Mouse (Mus musculus): ENCODE measurements at regions not wholly inside any gene's neighbourhood (a gene's known extent, or its start where the extent isn't known, plus 50 kb on each side); places are given as distances from the start of the nearest gene placed in this dataset.

DNA sequence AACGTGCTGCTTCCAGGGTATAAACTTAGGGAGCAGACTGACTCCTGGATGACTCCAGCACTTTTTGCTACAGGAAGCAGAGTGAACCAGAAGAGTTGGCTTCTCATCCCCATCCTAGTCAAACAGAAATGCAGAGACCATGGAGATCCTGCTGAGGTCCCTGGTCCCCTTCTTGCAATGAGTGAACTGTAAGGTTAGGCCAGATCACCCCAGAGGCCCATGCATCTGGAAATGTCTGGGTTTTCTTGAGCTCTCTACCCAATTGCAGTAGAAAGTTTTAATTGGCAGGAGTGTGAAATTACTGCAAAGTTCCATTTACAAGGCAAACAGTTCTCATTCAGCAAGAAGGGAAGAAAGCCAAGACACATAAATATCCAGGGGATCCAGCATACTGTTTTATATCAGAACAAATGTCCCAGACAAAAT, 101.8 kb downstream of the Kctd12 start:
- DNase-seq: no peak

DNA sequence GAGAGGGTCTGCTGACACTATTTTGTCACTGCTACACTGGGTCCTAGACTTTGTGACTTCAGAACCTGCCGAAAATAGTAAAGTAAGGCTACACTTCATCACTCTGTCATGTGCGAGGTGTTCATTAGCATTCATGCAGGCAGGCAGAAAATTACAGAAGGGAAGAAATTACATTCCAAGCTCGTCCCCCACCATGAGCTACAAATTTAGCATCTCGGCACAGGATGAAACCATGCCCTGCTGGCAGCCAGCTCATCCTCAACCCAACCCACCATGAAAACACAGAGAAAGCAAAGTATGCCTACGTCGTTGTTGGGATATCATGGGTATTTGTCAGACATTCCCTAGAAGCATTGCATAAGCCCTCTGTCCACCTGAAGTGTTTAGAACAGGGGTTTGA, 103.9 kb downstream of the Kctd12 start:
- no peak for DNase-seq

DNA sequence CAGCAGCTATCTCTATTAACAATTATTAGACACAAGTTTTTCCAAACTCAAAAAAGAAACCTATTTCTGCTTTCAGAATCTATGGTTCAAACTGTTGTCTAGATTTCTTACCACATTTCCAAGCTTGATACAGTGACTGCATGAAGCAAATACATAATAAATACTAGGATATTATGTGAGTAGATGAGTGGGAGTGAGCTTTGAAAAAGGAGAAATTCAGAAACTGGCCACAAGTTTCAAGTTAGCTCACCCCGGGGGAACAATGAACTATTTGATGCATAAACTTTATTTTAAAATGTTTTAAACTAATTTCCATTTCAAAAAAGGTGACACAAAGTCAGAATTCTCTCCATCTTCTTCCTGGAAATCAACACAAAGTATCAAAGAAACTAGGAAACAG, 114.3 kb downstream of the Kctd12 start:
- no peak for DNase-seq

DNA sequence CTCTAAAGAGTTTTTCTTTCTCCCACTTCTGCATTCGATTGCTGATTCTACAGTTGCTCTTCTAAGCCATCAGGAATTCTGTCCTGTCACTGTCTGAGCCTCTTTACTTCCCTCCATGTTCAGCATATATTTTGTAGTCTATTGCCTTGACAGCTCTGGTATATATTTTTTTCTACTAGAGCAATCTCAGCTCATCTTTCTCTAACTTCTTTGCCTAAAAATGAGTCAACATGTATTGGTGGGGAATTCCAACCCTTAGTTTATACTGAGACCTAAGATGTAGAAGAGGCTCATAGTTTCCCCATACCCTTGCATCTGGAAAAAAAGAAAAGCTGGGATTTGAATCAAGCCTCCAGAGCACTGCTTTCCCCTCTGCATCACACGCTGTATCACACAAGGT, 114.7 kb downstream of the Kctd12 start:
- no peak for DNase-seq

DNA sequence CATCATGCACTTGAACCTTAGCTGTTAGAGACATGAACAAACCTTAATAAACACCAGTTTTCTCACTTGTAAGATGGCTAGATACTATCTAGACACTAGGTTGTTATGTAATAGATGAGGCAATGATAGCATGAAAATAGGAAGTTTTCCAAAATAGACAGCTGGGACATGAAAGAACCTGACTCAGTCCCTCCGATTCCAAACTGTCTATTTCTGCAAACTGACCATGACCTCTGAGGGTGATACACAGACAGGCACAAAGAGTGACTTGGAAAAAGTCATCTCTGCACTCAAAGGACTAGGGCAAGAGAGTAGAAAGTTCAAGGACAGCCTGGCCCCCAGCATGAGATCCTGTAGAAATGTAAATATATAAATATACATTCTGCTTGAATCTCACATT, 115.9 kb downstream of the Kctd12 start:
- no peak for DNase-seq

DNA sequence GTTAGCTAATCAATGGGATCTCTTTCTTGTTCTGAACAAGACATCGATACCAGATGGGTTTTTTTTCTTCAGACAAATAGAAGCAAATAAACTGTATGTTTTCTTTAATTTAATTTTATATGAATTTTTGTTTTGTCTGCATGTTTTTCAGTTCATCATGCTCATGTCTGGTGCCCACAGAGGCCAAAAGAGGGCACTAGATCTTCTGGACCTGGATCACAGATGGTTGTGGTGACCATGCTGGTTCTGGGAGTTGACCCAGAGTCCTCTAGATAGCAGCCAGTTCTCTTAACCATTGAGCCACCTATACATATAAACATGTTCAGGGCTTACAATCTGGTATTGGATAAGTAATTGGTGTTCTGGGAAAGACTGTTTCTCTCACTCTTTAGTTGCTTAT, 120.7 kb downstream of the Kctd12 start:
- no peak for DNase-seq

DNA sequence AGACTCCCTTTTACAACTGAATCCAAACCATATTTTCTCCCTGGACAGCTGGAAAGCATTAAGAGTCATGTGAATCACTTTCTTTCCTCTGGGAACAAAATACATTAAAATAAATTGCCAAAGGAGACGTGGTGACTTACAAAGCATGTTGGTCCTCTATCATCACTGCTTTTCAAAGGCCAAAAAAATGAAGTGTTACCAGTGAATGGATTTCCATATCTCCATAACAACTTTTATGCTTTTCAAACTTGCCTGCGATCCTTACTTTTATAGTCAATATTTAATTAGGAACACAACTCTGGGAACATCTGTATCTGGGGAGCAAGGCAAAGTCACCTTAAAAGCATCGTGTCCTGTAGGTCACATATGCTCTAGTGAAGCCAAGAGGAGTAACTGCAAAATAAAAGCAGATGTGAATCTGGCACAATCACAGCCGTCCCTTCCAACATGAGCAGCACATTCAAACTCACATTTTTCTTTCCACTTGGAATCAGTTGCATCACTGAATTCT, 123.0 kb downstream of the Kctd12 start:
- DNase-seq: no peak

DNA sequence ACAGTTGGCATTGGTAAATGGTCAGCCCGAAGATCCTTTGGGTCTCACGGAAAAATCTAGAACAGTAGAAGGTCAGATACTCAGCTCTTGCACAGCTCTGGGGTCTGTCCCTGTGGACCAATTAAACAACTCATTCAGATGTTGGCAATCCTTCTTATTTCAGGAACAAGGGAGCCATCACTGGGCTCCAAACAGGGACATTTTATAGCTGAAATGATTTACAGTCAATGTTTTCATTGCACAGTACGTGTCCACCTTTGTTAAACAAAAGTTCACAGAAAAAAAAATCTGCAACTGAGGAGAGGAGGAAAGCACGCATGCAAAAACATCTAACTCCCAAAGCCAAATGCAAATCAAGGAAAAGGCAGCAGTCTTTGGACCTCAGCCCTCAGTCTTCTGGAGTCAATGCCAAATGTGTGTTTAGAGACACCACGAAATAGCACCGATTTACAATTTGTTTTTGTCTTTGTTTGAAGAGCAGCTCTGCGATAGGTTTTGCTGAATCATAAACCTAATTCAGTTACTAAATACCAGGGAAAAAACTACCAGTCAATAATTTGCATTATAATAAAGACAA, 127.1 kb downstream of the Kctd12 start:
- no peak for DNase-seq

DNA sequence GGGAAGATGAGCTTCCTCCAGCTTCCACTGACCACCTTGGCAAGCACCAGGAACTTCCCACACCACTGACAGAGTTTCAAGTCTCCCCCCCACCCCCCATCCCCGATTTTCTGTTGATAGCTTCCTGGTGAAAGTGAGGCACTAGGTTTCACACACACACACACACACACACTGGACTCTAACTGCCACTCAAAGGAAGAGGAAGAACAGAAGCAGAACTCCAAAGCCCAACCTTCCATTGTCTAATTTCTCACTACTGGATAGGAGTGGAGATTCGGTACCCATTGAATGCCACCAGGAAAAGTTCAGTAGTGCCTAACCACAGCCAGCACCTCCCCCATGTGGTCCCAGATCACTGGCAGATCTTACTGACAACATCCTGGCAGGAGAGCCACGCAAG, 138.7 kb downstream of the Kctd12 start:
- DNase-seq: no peak

DNA sequence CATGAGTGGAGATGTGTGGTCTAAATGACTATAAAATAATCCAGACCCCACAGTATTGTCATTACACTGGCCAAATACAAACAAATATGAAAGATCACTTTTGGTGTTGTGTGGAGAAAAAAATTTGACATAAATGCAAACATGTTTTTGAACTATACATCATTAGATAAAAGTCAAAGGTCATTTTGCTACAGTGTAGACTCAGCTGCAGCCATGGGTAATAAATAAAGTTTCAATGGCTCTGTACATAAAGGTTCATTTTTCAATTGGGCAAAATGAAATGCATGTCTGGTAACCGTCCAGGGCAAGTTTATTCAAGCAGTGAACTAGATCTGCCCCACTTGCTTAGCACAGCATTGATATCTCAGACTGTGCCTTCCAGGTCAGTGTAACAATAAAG, 144.8 kb downstream of the Kctd12 start:
- DNase-seq: no peak

DNA sequence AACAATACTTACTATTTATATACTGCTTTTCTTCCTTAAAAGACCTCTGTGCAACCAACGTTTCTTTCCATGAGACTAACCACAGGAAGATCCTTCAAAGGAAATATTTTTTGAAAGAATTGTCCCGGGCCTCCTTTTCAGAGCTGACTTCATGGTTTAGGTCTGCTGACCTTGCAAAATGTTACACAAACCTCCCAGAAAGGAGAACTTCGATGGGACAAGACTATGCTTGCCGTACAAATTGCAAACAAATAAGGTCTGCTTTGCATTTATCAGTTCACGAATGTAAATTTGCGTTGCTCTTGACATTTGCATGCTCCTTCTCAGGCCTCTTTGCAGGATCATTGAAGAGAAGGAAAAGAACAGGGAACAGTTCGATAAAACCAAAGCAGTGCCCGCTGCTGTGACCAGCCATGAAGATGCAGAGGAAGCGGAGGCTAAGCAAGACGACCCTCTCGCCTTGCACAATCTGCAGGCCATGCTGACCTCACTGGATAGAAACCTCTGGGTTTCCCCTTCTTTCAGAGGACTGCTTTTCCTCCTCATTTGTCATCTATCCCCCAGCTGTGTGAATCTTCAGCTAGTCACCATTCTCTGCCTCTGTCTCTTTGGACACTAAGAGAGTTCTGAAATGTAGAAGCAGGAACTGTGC, 147.2 kb downstream of the Kctd12 start:
- no peak for DNase-seq

DNA sequence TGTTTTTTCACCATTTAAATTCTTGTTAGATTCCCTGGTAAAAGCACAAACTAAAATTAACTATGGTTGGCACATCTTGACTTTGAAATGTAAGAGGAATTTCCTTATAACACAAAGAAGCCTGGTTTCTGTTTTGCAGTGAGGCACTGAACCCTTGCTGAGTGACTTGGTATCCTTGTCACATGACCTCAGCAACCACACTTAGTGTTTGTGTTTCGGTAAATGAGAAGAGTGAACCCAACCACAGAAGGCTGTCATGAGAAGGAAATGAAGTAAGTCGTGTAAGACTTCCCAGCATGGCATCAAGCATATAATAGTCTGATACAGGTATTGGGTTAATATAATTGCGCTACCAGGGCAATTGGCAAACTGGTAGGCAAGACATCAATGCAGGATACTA, 154.0 kb downstream of the Kctd12 start:
- DNase-seq: no peak

DNA sequence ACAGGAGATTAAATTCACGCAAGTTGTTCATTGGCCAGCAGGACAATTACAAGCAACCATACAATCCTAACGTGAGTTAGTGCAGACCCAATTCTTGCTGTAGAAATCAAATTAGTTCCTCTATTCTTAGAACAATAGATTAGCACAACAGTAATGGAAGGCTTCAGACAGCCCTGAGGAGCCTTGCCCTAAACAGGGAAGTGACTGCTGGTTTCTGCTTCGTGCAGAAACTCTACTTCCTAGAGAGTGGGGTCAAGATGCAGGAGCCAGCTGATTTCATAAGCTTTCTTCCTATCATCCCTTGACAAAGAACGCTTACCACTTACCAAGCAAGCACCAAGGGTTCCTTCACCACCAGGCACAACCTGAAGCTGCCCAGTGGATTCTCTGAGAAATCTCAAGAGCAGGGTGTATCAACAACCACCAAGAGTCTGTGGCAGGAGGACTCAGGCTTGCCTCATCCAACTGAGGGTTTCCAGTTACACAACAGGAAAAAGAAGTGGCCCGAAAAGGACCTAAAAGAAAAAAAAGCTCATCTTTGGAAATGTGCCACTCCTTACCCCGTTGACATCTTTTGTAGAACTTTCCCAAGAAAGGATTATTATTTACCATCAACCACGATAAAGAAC, 154.6 kb downstream of the Kctd12 start:
- DNase-seq: no peak

DNA sequence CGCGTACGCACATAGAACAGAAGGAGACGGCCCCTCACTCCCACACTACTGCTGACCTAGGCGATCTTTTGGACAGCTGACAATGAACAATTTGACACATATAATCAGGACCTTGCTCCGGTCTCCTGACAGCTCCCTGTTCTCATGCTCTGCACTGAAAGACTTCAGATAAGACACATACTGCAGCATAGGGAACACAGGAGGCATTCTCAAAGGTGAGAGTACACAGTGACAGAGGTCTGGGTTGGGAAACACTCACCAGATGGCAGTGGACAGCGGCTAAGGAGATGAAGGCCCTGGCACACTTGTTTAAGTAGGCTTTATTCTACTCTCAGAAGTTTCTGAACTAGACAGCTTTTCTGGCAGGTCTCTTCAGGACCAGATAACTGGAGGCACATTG, 156.9 kb downstream of the Kctd12 start:
- DNase-seq: no peak

DNA sequence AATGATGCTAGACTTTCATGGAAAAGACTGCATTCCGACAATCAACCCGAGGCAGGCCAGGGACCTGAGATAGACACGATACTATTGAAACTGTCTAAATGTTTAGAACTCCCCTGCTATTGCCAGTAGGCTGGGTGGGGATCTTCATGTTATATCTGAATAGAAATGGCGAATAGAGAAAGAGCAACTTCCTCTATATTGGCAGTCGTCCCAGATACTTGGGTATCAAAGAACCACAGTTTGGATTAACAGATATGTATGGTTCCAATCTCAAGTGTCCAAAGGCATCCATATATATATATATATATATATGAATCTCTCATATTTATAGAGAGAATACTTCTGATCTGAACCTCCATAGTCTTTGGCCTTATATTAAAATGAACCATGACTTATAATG, 161.8 kb downstream of the Kctd12 start:
- DNase-seq: no peak

DNA sequence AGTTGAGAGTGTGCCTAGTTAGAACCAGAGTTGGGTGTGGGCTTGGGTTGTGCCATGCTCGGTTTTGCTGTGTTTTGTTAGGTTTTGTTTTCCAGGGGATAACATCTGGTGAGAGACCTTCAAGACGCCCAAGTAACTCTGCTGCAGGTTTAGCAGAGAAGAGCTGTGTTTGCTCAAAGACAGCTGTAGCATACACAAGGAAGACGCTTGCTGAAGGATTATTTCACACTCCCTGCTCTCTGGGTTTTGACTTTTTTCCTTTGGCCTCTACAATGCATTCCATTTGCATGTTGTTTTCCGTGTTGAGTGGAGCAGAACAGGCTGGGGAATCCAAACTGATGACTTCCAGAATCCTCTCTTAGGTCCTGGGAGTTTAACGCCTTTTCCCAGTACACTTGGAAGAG, 170.8 kb downstream of the Kctd12 start:
- no peak for DNase-seq

DNA sequence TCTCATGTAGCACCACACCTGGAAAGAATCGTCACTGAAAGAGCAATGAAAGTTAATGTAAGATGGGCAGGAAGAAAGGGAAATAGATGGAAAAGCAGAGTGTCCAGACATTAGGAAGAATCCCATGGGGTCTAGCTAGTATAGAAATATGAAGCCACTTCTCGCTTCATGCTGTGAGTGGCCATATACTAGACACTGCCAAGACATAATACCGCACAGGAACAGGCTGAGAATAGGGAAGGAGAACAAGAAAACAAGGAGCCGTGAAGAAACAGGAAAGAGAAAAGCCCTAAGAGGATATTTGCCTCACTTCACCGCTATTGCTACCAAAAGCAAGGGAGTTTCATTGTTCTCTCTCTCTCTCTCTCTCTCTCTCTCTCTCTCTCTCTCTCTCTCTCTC, 171.4 kb downstream of the Kctd12 start:
- no peak for DNase-seq

DNA sequence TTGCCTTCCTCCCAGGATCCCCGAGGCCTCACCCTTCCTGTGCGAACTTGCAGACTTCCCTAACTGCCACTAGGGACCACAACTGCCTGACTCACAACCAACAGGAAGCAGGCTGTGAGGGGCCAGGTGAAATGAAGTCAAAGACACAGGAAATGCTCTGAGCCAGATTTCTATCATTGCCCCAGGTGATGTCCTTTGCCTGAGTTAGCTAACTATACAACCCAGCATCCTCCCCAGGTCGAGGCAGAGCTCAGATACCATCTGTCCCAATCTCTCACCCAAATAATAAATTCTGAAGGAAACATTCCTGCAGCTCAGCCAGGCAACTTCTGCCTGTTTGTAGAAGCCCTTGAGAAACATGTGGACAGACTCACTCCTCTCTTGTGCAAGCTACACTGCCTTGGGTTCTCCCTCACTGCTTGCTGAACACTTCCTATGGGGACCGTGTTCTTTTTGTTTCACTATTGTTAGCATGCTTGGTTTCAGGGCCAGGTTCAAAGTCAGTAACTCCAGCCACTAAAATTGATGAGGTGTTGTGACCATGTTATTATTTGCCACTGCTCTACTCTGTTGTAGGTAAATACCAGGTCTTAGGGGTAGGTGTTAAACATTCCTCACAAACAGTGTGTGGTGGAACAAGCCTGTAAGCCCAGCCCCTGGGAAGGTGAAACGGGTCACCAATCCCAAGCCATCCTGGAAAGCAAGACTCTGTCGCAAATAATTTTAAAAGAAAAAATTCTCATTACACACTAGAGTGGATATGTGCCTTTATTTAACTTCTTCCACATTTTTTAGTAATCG, 172.1 kb downstream of the Kctd12 start:
- no peak for DNase-seq

DNA sequence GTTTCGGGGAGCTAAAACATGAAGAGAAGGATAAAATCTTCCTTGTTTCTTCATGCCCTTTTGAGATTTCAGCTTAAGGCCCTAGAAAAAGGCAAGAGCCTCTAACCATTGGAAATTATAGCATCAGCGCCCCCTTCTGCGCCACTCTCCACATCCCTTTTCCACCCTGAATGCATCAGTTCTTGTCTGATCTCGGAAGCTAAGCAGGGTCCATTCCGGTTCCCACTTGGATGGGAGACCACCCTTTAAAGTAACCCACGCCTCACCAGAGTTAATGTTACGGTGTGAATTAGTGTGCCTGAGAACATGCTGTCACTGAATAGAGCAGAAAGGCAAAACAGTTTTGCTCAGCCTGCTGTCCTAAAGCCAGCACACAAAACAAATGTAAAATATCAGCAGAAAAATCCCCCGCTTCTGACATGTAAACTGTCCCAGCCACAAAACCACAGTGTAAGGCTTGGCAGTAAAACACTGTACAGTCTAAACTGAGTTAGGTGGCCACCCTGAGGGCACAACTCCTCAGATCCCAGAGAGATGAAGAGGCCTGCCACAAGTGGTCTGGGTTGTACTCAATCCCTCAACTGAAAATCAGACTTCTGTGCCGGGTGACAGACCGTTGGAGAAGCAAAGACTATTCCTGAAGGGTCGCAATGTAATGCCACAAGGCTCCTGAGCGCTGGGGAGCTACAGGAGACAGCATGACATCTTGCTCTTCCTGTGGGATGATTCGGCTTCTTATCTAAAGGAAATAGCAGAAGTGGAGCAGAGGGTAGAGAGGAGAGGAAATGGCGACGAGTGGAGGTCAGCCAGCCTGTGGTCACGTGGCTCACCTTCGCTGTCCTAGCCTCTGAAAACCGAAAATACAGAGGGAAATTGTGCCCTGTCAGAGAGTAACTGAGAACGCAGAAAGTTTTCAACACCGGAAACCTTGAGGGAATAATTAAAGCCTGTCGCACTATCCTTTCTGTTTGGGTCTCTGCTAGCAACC, 176.2 kb downstream of the Kctd12 start:
- DNase-seq: no peak

DNA sequence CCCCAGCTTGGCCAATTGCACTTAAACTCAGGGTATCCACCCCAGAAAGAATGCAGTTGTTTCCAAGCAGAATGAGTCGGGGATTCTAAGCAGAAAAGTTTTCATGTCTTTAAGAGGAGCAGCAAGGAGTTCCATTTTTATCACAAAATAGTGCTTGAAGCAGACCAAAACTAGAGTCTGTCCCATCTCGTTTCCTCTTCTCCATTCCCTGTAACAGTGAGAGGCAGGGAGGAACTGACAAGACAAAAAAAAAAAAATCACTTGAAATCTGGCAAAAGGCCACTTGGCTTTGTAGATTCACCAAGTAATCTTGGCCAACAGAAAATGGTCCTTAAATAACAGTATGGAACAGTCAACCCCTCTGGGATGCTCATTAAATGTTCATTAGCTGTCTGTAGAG, 186.8 kb downstream of the Kctd12 start:
- no peak for DNase-seq

DNA sequence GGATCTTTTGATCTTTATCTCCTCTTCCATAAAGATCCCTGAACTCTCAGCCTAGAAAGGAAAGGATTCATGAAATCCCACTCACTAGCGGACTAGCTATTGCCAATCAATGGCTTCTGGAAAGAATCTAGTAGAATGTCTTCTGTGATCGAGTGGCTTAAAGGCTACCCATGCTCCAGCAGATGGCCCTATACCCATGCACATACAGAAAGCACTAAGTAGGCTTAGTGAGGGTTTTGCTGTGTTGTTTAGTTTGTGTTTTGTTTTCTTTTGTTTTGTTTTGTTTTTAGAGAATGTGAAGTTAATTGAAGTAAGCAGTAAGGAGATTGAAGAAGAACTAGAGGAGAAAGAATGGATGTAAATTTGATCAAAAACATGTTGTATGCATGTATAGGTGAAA, 187.5 kb downstream of the Kctd12 start:
- DNase-seq: no peak

DNA sequence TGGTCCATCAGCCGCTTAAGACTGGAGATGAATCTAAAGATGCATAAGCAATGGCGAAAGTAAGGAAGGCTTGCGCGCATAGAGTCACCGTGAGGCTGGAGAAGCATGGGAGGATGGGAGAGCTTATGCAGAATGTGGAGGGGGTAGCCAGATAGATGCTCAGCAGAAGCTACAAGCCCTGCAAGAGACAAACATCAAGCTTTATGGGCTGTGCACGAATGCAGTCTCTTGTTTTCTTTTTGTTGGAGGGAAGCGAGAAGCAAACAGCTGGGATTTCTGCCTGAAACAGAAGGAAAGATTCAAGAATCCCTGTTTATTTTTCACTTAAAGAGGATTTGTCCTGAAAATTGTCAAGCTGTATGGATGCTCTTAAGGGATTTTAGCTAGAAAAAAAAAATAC, 188.7 kb downstream of the Kctd12 start:
- no peak for DNase-seq

DNA sequence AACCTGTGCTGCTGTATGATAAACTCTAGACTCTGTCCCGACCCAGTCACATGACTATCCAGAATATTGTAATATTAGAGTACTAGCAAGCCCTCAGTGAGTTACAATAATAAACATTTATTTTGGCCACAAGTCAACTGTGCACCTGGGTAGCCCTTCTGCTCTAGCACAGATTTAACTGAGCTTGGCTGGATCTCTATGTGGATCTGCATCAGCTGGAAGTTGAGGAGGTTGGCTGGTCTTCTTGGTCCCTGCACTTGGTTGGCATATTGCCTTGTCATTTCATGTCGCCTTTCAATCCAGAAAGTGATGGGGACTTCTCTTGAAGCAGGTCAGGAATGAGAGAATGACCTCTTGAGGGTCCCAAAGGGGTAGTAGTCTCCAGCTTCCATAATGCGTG, 191.5 kb downstream of the Kctd12 start:
- no peak for DNase-seq
